Mouse (Mus musculus) E14TG2a.4 (cell line): ENCODE measurements around the gene Cpm.

Source experiments
- CTCF ChIP-seq: conservative IDR thresholded peaks from 2 replicates; pipeline ENCODE4 v1.5.1; 2014; ENCODE audit warnings: low read length
- POU5F1 ChIP-seq: IDR thresholded peaks from 2 replicates; pipeline ENCODE4 v1.6.1; 2014; ENCODE audit warnings: low read length, borderline replicate concordance

DNA sequence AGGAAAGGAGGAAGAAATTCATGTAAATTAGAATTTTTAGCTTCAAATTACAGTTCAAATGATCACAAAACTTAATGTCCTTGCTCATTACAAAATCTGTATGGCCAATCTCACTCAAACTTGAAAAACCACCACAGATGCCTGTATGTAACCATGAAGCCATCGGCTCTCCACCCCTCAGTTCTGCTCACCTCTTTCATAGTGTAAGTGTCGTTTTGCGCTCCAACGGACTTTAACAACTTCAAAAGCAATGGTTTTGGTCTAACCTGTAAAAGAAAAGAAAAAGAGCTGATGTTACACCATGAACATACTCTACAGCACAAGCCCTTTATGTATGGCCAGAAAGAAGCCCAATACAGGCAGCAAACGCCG, 75.7 kb downstream of the Cpm start:
- TF ChIP-seq CTCF (no peak), POU5F1 (no peak)
